Mouse (Mus musculus) T-cell, adult 2 months (primary cell): ENCODE results near the gene Elavl1.
"Not testable (repeated sequence)": the region's sequence is repeated elsewhere in the genome, so short reads cannot be mapped to it uniquely, and the experiment has no call there.

ENCODE experiments used
- DNase-seq: peaks from one replicate; pipeline ENCODE4 v3.0.0; 2022; ENCODE audit warnings: low spot score

Gene Elavl1

GRCm38 (mm10) chr8:4257350-4257749 lies 67.9 kb downstream of the Elavl1 start:
- DNase-seq: no peak

- no peak for DNase-seq
These were observed 68.3 kb downstream of the Elavl1 start for GRCm38 (mm10) chr8:4256911-4257310.

- DNase-seq: not testable (repeated sequence)
These were observed 69.7 kb downstream of the Elavl1 start for GRCm38 (mm10) chr8:4255471-4255870.

- DNase-seq: no peak
These were observed 71.2 kb downstream of the Elavl1 start for GRCm38 (mm10) chr8:4254001-4254400.

GRCm38 (mm10) chr8:4252934-4253841 lies 72.0 kb downstream of the Elavl1 start, which contains the start of gene Snapc2:
Snapc2 (plus strand) TSS chr8:4253080.
- DNase-seq: peak; percentile 93

GRCm38 (mm10) chr8:4252116-4252760 lies 73.0 kb downstream of the Elavl1 start:
- DNase-seq: no peak

GRCm38 (mm10) chr8:4250306-4250970 lies 74.8 kb downstream of the Elavl1 start:
- DNase-seq: peak; percentile 84

GRCm38 (mm10) chr8:4249213-4249612 lies 76.0 kb downstream of the Elavl1 start:
- DNase-seq: no peak

GRCm38 (mm10) chr8:4247951-4248540 lies 77.2 kb downstream of the Elavl1 start, which contains the start of gene Tgfbr3l:
Tgfbr3l (plus strand) TSS chr8:4248214.
- no peak for DNase-seq

GRCm38 (mm10) chr8:4247241-4247640 lies 78.0 kb downstream of the Elavl1 start:
- no peak for DNase-seq

GRCm38 (mm10) chr8:4245737-4246136 lies 79.5 kb downstream of the Elavl1 start:
- no peak for DNase-seq

- no peak for DNase-seq
These were observed 80.2 kb downstream of the Elavl1 start for GRCm38 (mm10) chr8:4245061-4245460.

GRCm38 (mm10) chr8:4239193-4239890 lies 85.9 kb downstream of the Elavl1 start:
- no peak for DNase-seq

- DNase-seq: peak; percentile 100
These were observed 86.6 kb downstream of the Elavl1 start, which contains the start of the genes Map2k7 and Gm49320 for GRCm38 (mm10) chr8:4238434-4239192. Map2k7 (plus strand) TSS chr8:4238740. Gm49320 (plus strand) TSS chr8:4238865.

- no peak for DNase-seq
These were observed 87.3 kb downstream of the Elavl1 start for GRCm38 (mm10) chr8:4237814-4238433.
